Mouse (Mus musculus): ENCODE data around the gene Ankrd23.

The Ankrd23 gene

GRCm38 (mm10) chr1:36542925-36543324 lies 6.2 kb upstream of the Ankrd23 start:
- no peak for DNase-seq

DNA sequence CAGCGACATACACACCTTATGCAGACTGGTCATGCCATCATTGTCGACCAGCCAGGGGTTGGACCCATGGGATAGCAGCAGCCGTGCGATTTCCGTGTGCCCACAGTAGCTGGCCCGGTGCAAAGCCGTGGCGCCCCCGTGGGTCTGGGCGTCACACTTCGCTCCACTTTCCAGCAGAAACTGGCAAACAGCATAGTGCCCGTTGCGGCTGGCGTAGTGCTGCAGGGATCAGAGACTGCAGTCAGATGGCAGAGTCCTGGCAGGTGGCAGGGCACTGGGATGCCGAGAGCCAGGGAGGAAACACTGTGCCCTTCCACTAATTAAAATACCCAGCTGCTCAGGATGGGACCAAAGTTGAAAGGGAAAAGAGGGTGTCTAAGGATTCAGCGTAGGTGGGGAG lies 5.2 kb upstream of the Ankrd23 start:
- DNase-seq, result no peak

DNA sequence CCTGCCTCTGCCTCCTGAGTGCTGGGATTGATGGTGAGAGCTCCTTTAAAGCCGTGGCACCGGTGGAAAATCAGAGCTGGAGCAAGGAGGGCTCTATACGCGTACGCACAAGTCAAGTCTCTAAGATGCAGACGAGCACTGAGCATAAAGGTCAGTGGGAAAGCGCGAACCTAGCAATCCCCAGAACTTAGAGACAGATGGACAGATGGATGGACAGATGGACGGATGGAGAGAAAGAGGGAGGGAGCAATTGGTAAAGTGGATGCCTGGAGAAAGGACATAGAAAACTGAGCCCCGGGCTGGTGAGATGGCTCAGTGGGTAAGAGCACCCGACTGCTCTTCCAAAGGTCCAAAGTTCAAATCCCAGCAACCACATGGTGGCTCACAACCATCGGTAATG lies 4.1 kb upstream of the Ankrd23 start:
- DNase-seq, result no peak

DNA sequence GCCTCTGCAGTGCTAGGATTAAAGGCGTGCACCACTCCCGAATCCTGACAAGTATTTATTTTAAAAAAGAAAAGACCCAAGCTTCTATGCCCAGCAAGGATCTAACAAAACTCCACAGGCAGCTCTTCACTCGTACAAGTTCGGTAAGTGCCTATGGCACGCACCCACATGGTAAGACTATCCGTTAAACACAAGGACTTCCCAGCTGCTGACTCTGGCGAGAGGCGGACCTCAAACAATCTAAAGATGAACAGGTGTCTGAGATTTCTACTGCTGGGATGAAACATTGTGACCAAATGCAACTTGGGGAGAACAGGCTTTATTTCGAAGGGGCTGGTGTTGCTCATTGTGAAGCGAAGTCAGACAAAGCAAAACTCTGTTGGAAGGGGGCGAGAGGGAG lies 3.4 kb upstream of the Ankrd23 start:
- DNase-seq, result no peak

DNA sequence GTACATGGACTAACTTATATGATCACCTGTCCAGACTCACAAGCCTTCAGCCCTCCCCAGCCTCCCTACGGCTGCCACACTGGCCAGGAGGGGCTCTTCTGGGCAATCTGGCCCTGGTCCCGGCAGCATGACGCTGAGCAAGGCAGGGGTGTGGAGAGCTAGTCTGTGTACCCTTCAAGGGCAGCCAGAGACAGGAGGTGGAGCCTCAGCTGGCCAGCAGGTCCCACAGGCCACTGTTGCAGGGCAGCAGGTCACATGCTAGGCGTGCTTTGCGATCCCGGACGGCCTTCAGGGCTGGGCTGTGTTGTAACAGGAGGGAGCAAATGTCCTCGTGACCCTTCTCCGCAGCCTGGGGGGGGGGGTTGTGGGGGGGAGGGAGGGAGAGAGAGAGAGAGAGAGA lies 2.5 kb upstream of the Ankrd23 start, which contains the start of gene Gm42417:
TSS of gene Gm42417 (minus strand) at position 244 of the 400 bp plus-strand sequence.
- DNase-seq, result no peak

DNA sequence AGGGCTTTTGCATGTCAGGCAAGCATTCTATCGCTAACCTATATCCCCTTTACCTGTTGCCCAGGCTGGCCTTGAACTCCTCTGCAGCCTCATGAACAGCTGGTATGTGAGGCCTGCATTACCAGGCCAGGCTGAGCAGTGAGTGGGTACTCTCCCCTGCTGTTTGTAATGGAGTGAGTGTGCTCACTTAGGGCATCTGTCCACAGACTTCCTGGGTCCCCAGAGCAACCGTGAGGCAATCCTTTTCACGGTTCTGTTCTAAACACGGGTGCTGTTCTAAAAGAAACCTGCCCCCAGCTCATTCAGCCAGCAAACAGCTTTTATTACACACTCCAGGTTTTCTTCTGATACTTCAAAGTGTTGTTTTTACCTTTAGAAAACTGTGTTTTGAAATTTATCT lies 2.0 kb upstream of the Ankrd23 start:
- no peak for DNase-seq

DNA sequence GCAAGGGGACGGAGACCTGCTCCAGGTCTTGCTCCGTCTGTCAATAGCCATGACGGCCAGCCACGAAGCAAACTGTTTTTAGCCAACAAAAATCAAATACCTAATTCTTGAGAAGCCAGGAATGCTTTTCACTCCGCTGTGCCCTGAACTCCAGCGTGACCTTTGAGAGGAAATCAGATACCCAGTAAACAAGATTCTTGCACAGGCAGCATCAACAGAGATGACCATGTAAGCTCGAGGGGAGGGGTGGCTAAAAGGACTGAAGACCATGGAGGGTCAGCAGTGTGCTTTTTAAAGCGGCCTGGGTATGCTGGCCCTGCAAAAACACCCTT lies 320 bp downstream of the Ankrd23 start:
- no peak for DNase-seq

DNA sequence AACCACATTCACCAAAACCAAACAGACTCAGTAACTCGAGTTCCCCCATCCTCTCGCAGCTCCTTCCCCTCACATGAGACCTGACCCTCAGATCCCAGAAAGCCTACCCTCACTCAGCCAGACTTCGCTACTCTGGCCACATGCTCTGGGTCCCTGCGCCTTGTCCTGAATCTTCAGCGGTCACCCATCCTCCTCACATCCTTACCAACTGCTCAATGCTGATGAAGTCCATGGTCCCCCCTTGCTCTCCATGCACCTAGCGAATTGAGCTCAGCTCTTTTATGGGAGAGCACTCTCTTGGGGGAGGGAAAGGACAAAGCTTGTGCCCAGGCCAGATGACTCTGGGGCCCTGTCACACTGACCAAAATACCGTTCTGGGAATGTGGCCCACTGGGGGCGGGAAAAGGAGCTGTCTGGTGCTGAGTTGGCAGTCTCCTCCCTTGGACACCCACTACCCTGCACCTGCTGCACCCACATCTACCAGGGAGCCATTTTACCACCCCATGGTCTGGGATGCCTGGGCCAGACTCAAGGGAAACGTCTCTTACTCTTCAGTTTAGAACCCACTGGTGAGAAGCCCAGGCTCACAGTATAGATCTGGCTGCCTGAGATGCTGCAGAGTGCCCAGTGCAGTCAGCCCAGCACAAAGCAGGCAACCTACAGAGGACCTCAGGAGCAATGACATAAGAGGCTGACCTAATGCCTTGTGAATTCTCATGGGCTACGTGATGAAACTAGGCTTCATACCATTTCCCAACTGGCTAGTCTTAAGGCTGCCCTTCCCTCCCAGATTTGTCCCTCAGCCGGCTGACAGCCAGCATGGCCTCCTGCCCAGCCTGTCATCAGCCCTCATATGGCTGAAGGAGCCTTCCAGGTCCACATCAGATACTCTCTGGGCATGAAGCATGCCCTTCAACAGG lies 946 bp downstream of the Ankrd23 start:
- DNase-seq, result no peak

DNA sequence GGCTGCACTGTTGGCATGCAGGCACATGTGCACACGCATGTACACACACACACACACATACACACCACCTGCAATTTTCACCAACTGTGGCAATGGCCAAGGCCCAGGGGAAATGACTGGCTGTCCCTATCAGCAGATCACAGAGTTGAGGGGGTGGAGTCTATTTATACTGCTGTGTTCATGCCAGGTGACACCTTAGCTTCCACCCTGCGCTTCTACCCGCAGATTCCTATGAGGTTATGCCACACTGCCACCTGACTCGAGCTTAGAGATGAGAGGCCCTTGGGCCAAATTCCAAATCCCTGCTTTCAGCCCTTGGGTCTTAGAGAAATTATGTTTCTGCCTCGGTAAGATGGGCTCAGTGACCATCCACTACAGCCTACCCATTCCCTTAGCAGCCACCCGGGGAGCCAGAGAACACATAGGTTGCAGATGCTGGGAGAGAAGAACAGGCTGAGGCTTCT lies 2.1 kb downstream of the Ankrd23 start:
- no peak for DNase-seq

DNA sequence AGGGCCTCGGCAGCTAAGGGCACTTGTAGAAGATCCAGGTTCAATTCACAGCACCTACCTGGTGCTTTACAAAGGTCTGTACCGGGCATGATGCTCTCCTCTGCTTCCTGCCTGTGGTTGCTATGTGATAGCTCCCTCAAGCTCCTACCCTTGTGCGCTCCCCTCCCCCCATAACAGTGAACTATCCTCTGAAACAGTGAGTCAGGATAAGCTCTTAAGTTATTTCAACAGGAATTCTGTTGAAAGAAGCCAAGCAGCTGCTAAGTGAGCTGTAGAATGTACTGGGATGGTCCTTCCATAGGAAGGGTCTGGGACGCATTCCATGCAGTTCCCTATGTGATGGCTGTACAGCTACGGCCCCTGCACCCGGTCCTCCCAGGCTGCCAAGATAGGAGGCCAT lies 3.1 kb downstream of the Ankrd23 start:
- no peak for DNase-seq

DNA sequence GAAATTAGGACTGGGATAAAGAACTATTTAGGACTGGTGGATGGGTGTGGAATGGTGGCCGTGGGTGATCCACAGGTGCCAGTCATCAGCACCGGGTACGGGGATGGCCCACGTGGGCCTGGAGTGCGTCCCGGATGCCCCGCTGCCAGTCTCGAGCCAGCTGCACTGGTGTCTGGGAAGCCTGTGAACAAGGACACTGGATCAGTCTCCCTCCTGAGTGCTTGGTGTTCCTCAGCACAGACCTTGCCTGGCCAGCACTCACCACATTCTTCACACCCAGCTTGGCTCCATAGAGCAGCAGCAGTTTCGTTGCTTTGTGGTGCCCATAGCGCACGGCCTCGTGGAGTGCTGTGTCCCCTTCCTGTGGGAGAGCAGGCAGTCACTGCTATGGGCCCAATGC lies 5.2 kb downstream of the Ankrd23 start:
- no peak for DNase-seq

GRCm38 (mm10) chr1:36530962-36531361 lies 5.7 kb downstream of the Ankrd23 start:
- DNase-seq, result no peak

GRCm38 (mm10) chr1:36530485-36530884 lies 6.2 kb downstream of the Ankrd23 start:
- no peak for DNase-seq

DNA sequence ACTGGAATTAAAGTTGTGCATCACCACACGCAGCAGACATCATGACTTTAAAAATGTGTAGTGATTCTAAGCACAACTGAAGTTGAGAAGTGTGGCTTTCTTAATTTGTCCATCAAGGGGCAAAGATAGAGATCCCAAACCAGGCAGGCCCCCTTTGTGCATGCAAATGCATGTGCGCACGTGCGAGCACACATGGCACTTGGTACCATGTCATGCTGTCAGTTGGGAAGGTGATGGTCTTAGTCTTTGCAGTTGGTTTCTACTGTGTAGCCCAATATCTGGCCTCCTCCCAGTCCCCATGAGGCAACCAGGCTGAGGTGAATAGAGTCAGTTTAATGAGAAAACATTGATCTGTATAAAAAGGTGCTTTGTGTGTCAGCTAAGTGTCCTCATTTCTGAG lies 6.8 kb downstream of the Ankrd23 start:
- DNase-seq, result no peak

DNA sequence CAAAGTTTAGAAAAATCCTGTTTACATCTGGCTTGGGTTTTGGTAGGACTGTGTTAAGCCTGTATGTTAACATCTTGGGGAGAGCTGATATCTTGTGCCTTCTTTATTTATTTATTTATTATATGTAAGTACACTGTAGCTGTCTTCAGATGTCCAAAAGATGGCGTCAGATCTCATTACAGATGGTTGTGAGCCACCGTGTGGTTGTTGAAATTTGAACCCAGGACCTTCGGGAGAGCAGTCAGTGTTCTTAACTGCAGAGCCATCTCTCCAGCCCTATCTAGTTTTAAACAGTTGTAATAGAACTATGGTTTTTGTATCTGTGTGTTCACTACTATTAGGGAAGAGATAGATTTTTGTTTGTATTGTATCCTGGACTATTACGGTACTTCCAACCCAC lies 7.4 kb downstream of the Ankrd23 start:
- DNase-seq, result no peak

DNA sequence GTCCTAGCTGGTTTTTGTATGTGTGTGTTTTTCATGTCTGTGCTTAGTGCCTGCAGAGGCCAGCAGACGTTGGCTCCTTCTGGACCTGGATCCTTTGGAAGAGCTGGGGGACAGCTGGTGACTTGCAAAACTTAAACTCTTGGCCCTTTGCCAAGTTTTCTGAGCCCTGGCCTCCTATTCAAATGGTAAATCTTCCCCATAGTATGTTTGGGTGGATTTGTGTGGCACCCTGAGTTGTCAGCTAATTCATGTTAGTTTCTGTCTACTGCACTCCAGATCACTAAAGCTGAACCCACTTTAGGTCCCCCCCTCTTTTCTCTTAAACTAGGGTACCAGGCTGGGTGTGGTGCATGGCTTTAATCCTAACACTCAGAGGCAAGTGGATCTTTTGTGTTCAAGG lies 8.3 kb downstream of the Ankrd23 start:
- DNase-seq, result no peak

DNA sequence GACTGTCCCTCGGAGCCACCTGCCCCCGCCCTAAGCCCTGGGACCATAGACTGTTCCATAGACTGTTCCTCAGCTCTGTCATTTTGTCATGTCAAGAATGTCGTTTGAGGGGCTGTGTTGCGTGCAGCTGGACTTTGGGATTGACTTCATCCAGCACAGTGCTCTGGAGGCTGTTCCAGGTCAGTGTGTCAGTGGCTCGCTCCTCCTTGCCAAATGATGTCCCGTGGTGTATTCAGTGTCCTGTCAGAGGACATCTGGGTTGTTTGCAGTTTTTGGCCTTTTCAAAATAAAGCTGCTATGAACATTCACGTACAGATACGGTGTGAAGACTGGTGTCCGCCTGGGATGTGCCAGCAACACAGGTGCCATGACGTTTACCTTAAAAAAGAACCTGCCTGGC lies 9.8 kb downstream of the Ankrd23 start:
- no peak for DNase-seq

DNA sequence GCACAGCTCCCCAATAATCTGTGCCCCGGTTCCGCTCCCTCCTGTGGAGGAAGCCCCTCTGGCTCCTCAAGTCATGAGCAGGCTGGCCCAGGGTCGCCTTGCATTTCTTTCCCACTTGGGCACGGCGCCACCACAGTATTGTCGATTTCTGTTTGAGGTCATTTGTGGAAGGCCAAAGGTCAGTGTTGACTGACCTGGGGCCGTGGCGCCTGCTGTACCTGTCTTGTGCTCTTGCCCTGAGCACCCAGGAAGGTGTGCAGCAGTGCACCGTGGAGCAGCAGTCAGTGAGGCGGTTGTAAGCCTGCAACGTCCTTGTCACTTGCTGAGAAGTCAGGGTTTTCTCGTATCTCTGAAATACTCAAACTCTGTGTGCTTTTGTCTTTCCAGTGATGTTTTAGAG lies 10.9 kb downstream of the Ankrd23 start:
- no peak for DNase-seq

GRCm38 (mm10) chr1:36524058-36524457 lies 12.6 kb downstream of the Ankrd23 start:
- no peak for DNase-seq

DNA sequence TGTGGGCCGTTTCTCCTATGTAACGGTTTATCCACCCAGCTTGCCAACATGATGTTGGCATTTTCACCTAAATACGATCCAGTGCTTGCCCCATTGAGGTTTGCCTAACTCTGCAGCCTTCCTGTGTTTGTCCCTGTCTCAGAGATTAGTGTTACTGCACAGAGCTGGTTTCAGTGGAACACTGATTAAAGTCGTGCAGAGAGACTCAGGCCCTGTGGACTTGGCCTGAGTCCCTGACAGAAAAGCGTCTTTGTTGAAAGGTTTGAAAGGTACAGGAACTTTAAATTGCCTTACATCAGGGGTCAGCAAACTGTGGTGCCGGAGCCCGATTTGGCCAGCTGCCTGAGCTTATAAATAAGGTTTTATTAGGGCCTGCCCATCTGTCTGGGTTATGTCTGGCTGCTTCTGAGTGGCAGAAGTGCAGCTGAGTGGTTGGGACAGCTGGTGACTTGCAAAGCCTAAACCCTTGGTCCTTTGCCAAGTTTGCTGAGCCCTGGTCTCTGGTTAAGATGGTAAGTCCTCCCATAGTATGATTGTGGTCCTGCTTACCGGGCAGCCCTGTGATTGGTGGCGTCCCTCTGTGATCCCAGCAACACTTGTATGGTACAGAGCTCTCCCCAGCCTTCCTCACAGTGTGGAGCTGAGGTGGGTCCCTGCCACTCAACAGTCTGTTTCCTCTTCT lies 13.2 kb downstream of the Ankrd23 start:
- DNase-seq, result no peak

GRCm38 (mm10) chr1:36522210-36522609 lies 14.5 kb downstream of the Ankrd23 start:
- DNase-seq, result no peak

DNA sequence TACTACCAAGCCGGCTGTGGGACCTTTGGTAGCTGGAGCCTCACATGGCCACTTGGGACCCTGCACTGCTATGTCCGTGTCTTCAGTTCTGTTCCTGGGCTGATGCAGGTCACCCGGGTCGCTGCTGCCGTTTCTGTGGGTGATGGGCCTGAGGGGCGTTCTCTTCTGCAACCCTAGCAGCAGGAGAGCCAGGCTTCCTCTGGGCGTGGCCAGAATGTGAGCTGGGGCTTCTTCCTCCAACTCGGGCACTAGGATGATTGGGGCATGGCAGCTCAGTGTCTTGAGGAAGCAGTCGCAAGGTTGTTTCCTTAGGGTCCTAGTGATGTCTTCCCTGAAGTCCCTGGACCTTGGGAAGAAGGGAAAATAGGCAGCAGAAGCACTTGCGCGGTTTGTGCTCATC lies 17.1 kb downstream of the Ankrd23 start:
- DNase-seq, result no peak

DNA sequence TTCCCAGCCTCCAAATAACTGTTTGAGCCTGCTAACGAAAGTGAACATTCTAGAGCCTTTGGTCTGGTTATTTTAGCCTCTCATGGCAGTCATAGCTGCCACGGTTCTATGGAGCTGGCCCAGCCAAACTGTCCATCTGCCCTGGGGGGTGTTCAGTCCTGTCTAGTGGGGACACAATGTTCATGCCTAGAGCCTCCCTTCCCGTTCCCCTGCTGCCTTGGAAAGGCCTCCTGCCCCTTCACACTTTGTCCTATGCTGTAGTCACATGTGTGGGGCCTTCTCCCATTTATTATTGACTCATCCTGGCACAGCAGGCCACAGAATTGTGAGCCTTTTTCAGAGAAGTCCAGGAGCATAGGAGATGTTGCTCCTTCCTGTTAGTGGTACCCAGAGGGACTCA lies 18.4 kb downstream of the Ankrd23 start:
- DNase-seq, result no peak

DNA sequence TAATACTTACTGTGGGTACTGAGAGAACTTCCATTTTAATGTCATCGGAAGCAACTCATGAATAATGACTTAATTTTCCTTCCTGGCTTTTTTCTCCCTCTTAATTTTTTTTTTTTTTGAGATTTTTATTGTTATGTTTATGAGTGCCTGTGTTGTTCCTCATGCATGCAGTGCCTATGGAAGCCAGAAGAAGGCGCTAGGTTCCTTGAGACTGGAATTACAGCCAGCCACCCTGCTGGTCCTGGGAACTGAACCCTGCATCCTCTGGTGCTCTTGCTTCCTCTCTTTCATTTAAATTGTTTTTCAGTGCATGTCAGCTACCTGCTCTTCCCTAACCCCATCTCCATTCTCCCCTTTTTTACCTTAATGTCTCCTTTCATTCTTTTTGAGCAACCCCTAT lies 23.0 kb downstream of the Ankrd23 start:
- peak; percentile 18 for DNase-seq
